Mouse (Mus musculus): Measurements from ENCODE around the gene Eif1ad.
"Not testable (repeated sequence)": the region's sequence is repeated elsewhere in the genome, so short reads cannot be mapped to it uniquely, and the experiment has no call there.

The Eif1ad gene

DNA sequence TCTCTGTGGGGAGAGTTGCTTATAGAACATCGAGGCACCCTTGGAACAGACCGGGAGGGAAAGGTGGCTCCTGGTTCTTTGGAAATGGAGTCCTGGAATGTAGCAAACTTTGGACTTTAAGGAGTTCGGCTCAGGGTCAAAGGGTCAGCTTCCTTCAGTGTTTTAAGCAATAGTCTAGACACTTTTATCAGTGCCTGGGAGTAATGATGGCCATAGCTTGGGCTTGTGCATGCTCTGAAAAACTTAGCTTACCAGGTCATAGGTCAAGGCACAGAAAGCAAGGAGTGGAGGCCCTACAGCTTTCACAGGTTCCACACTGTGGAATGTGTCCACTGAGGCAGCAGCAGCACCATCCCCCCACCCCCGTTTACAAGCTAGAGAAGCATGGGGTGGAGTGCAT, 8.2 kb downstream of the Eif1ad start:
- no peak for DNase-seq (ENCODE audit: low spot score in 2 of 2)

DNA sequence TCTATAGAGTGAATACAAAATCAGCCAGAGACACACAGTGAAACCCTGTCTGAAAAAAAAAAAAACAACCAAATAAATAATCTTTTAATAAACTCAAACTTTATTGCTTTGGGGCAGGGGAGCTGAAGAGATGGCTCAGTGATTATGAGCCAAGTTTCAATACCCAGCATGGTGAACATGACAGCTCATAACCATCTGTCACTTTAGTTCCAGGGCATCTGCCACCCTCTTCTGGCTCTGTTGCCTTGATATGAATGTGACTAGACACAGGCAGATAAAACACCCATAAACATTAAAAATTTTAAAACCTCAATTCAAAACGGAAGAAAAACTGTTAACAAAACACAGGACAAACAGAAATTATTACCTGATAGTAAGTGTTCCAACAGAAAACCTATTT, 10.9 kb downstream of the Eif1ad start:
- DNase-seq (ENCODE audit: low spot score in 2 of 2) = no peak

DNA sequence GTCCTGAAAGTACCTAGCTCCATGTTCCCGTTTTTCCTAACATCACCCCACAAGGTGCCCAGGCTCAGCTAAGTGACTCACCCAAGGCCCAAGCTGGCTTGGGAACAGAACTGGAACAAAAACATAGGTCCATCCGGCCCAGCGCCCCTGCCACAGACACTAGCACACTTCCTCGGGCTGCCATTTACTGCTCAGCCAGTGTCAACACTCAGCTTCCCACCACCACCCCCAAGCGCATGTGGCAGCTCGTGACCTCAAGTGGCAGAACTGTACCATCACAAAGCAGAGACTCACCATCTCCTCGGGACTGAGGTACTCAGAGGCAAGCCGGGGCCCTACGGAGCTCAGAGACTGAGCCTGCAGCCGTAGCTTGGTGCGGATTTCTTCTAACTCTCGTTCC, 16.8 kb downstream of the Eif1ad start:
- no peak for DNase-seq (ENCODE audit: low spot score in 2 of 2)

DNA sequence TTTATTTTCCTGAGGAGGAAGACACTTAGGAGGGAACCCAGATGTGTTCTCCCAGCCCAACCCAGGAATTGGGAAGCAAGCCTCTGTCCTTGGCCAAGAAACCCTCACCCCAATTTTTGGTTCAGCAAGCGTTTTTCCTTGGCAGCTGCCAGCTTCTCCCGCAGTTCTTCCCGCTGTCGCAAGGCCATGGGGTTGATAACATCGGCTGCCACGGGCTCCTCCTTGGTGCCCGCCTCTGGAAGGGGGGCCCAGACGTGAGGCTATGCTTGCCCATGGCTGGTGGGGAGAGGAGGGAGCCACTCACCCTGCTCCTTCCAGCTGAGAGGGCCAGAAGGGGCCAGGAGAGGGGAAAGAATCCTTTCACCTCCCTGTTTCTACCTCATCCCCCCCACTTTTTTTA, 18.2 kb downstream of the Eif1ad start:
- DNase-seq (ENCODE audit: low spot score in 2 of 2) = no peak

DNA sequence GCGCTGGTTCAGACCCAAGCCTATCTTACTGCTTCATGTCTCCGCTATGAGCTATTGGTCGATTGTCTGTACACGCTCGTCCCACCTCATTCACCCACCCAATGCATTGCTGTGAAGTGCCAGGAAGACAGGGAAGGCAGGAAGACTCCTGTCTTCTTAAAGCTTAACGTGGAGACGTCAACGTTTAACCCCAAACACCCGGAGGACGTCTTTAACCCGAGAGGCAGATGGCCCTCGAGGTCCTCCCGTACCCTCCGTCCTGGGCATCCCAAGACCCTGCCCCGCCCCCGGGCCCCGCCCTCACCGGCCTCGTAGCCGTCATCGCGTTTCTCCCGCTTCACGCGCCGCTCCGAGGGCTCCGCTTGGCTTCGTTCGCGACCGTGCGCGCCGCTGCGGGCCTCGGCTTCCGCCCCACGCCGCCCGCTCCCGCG, 21.5 kb downstream of the Eif1ad start:
- DNase-seq (ENCODE audit: low spot score in 2 of 2) = peak in 1 of 2 experiments; percentile 43

DNA sequence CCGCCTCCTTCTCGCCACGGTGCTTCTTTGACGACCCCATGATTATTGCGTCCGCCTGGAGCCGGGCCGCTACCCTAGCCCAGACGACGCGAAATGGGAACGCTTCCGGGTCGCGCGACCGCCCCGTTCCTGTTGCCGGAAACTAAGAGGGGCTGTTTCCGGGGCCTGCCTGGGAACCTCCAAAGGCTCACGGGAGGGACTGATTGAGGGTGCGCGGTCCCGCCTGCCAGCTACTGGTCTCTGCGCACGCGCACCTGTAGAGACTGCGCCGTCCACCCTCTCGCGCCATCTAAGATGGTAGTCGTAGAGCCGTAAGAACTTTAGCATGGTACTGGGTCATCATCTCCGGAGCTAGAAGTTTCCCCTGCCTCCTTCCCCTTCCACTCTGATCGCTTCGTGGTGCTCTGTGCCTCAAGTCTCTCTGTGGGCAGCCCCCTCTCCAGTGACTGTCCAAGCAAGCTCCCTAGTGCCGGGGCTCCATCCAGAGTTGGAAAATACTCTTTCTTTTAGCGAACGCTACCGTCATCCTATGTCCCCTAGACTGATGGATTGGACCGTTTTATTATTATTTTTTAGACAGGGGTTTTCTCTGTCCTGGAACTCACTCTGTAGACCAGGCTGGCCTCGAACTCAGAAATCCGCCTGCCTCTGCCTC, 22.2 kb downstream of the Eif1ad start, which contains the start of gene Sart1:
Gene Sart1 (minus strand): TSS at position 116 of the 655 bp plus-strand sequence.
- peak; percentile 96 for DNase-seq (ENCODE audit: low spot score in 2 of 2)

DNA sequence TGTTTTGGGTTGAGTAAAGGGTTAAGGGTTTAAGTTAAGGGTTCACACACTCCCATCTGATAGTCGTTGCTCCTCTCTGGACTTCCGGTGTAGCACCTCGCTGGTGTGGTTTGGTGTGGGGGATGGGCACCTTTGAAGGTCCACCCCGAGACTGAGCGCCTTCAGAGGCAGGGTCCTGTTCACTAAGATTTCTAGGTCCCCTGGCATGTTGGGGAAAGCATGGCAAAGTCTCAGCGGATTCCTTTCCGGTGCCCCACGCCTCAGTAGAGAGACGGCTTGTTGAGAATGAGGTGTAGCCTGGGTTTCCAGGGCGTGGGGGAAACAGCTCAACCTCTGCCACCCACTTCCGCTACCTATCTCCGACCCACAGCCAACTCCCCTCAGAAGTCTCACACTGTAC, 23.1 kb downstream of the Eif1ad start:
- peak; percentile 84 for DNase-seq (ENCODE audit: low spot score in 2 of 2)

DNA sequence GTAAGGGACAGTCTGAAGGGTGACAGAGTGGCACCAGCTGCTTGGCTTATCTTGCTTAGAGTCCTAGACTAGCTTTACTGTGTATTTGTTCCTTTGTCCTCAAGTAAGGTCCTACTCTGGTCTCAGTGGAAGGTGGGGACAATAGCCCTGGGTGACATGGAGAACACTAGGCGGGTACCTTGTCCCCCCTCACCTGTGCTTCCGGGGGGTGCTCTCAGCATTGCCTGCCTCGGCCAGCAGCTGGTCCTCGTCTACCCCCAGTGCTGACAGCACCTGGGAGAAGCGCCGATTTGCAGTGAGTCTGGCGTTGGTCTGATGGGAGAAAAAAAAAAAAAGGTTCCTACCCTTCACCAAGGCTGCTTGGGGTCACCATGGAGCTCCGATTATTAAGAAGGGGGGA, 23.9 kb downstream of the Eif1ad start:
- no peak for DNase-seq (ENCODE audit: low spot score in 2 of 2)

DNA sequence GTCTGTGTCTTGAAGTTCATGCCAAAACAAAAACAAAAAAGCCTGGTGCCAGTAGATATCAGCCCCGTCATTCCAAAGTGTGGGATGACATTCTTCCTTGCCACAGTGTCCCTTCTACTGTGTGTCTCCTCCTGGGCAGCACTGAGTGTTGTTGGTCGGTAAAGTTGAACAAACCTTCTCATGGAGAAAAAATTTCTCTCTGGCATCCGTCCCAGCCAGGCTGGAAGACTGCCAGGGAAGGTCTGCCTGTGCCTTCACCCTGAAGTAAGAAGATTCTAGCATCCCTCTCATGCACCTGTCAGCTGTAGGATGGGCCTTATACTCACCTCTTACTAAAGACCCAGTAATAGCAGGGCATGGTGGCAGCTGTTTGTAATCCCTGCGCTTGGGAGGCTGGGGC, 26.4 kb downstream of the Eif1ad start:
- DNase-seq (ENCODE audit: low spot score in 2 of 2) = no peak

DNA sequence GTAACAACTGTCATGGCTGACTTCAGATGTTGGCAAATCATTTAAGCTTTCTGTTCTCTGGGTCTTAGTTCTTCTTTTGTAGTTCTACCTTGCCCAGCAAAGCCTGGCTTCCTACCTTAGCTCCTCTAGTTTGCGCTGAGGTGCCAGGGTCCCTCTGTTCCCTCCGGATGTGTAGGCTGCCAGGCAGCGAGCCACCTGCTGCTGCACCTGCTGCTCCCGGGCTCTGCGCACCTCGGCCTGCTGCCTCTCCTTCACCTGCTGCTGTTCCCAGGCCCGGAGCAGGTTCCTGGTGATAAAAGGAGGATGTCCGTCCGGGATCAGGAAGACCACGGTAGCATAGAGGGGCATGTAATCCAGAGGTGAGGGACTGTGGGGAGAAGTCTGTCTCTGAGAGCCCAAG, 27.6 kb downstream of the Eif1ad start:
- DNase-seq (ENCODE audit: low spot score in 2 of 2) = no peak

DNA sequence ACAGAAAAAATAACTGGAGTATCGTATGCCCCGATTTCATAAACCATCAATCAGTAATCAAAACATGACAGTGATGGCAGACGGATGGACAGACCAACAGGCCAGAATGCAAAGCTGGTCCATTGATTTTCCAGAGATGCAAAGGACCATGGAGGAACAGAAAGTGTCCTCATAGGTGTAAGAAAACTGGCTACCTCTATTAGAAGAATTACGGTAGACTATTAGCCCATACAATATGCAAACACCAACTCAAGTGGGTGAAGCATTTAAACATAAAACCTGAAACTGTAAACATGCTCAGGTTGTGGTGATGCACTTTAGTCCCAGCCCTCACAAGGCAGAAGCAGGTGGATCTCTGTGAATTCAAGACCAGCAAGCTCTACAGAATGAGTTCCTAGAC, 28.8 kb downstream of the Eif1ad start:
- no peak for DNase-seq (ENCODE audit: low spot score in 2 of 2)

DNA sequence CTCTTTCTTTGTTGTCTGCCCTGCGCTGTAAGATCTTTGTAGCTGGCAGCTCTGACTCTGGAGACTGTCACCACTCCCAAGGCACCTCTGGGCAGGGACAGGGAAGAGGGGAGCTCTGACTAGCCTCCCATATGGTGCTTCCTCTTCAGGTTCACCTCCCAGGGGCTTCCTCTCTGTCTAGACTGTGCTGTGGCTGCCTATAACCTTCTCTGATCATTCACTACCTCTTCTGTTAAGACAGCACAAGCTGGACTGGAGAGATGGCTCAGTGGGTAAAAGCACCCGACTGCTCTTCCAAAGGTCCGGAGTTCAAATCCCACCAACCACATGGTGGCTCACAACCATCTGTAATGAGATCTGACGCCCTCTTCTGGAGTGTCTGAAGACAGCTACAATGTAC, 34.5 kb downstream of the Eif1ad start:
- DNase-seq (ENCODE audit: low spot score in 2 of 2) = not testable (repeated sequence)

DNA sequence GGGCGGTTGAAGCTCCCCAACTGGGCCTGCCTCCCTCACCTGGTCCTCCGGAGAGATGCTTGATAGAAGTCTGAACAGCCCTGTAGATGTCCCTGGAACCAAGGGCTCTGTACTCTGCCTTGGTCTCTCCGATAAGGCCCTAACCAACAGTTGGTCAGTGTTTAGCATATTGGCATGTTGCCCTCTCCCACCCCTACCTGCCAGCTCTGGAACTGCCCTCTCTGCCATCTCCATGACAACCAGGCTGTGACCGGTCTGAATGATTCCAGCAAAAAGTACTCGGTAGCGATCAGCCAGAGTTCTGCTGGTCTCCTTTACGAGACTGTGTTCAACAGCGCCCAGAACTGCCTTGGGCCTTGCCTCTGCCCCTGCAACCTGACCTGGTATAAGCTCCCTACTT, 35.8 kb downstream of the Eif1ad start, which contains the start of gene Tsga10ip:
Gene Tsga10ip (minus strand): TSS at position 234 of the 400 bp plus-strand sequence.
- DNase-seq (ENCODE audit: low spot score in 2 of 2) = no peak

DNA sequence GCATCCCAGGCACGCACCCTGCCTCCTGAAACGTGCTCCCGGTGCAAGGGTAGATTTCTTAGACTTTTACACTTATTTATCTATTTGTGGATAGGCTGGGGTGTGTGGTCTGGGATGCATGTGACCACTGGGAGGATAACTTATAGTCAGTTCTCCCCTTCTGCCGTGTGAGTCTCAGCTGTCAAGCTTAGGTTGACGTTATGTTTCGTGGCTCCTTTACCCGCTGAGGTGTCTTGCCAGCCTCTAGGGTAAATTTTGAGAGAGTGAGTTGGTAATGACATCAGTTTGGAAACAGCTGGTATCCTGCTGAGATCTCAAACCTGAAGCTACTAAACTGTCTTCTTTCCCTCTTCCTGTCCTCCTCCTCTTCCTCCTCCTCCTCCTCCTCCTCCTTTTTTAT, 39.4 kb downstream of the Eif1ad start:
- no peak for DNase-seq (ENCODE audit: low spot score in 2 of 2)

DNA sequence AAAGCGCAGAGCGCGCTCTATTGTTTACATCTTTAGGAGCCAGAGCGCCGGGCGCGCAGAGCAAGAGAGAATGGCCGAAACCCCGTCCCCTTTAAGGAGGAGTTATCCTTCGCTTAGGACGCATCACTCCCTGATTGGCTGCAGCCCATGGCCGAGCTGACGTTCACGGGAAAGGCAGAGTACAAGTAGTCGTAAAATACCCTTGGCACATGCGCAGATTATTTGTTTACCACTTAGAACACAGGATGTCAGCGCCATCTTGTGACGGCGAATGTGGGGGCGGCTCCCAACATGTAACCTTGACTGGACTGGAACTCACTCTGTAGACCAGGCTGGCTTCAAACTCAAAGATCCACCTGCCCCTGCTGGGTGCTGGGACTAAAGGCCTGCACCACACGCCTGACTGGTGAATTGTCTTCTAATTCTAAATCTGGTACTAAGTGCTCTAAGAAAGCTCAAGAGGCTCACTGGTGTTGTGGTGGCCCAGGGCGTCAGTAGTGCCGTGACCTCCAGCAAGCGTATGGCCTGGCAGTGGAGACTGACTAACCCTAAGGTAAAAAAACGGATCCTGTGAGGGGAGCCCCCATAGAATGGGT, 40.1 kb downstream of the Eif1ad start:
- DNase-seq (ENCODE audit: low spot score in 2 of 2) = peak; percentile 46 to 58

DNA sequence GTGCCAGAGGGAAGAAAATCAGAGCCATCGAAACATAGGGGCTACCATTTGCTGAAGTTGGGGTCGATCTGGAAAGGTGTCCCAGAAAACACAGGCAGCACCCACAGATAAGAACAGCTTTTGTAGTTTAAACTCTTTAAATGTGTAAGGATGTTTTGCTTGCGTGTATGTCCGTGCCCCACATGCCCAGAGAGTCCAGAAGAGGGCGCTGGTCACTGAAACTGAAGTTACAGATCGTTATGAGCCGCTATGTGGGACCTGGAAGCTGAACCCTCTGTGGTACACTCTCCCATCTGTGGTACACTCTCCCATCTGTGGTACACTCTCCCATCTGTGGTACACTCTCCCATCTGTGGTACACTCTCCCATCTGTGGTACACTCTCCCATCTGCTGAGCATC, 40.6 kb downstream of the Eif1ad start:
- DNase-seq (ENCODE audit: low spot score in 2 of 2) = peak; percentile 60 to 76

DNA sequence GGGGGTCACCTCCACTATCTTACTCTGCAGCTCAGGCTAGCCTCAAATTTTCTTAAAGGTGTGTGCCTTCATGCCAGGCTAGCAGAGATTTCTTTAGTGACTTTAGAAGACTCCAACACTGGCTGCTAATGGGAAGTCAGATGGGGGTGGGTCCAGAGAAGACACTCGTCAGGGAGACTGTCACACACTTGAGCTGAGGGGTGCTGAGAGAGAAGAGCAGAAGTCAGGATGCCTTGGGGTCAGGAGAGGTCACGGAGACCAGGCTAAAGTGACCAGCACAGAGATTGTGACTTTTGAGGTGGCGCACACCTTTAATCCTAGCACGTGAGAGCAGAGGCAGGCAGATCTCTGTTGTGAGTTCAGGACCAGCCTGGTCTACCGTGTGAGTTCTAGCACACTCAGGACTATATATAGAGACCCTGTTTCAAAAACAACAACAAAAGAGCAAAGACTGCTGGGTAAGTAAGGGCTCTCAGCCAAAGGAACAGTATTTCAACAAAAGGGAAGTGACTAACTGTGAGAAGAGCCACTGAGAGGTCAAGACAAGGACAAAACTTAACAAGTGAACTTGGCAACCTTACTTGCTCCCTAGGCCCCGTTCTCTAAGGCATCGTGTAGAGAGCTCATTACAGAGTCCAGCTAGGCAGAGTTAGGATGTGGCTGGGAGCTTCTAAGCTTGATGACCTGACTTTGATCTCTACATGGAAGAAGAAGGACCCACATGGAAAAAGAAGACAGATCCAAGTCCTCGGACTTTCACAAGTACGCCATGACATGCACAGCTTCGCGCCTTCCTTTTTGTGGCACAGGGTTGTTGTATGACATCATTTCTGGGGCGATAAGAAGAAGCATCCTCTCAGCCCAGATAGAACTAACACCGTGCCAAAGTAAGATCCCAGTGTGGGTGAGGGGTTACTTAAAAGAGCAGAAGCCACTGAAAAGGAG, 41.8 kb downstream of the Eif1ad start:
- no peak for DNase-seq (ENCODE audit: low spot score in 2 of 2)

DNA sequence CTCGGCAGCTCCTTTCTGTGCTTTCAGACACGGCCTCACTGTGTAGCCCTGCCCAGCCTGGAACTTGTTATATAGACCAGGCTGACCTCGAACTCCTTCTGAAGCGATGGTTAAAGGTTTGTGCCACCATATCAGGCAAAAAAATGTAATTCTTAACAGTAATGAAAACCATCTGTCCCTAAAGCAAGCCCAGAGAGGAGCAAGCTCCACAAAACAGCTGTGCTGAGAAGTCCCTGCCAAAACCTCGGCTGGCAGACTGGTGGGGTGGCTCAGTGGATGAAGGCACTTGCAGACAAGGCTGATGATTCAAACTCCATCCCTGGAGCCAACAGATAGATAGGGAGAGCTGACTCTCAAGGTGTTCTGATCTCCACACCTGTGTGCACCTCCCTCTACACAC, 42.5 kb downstream of the Eif1ad start:
- DNase-seq (ENCODE audit: low spot score in 2 of 2) = no peak

DNA sequence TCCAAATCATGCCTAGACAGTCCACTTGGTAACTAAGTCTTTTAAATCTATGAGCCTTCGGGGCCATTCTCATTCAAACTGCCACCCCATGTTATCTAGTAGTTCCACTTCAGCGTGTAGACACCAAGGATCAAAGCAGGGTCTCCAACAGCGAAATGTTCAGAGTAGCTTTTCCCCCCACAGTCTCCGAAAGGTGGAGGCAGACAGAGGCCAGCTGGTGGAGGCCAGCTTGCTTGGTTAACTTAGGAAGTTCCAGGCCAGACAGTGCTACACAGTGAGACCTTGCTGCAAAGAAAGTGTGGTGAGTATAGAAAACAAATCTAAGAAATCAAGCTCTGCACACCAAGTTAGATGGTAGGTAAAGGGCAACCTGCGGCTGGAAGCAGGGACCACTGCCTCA, 44.1 kb downstream of the Eif1ad start:
- DNase-seq (ENCODE audit: low spot score in 2 of 2) = no peak

DNA sequence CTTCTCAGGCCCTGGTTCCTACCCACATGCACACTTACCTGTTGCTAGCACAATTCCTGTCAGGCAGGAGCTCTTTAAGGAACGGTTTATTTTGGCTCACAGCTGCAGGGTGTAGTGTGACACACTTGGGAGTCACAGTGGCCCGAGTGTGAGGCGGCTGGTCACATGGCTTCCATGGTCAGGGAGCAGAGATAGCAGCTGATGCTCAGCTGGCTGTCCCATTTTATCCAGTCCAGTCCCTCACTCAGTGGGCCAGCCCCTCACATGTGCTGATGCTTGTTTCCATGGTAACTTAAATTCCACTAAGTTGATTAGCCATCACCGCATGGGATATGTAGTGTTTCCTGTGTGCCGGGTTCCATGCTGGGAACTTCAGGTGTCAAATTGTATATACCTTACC, 45.4 kb downstream of the Eif1ad start:
- DNase-seq (ENCODE audit: low spot score in 2 of 2) = no peak

DNA sequence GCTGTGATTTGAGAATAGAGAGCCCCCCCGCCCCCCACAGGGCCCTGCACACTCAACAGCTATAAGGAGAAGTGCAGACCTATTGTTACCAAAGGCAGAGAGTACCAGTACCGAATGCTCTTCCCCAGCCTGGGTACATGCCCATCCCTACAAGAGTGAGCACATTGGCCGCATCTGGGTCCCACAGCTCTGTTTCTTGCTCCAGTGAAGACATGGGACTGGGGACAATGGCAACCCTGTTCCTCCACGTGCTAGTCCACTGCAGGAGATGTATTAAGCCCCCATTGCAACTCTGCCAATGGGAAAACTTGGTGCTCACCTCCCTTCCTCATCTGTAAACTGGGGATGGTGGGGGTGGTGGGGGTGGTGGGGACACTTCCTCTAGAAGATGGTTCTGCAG, 47.3 kb downstream of the Eif1ad start:
- DNase-seq (ENCODE audit: low spot score in 2 of 2) = no peak

DNA sequence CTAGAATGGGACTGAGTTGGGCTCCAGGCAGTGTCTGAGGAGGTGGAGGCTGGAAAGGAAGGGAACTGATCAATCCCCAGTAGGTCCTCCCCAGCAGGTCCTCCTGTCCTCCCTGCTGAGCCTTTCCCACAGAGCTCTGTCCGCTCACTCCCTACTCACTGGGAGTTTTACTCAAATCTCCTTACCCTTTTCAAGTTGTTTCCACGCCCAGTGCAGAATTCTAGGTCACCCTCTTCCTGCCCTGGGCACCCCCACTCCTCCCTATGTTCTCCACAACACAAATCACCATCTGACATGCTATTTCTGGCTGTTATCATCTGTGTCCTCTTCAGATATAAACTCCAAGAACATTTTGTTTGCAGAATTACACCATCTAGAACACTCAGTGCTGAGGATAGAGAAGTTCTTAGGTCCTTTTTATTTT, 48.0 kb downstream of the Eif1ad start:
- no peak for DNase-seq (ENCODE audit: low spot score in 2 of 2)
